Mouse (Mus musculus) T-helper 1 cell (primary cell): ENCODE measurements at regions not wholly inside any gene's neighbourhood (a gene's known extent, or its start where the extent isn't known, plus 50 kb on each side); places are given as distances from the start of the nearest gene placed in this dataset.

ENCODE experiments used
- in situ Hi-C: fragments of 300-600 bp; cut with MboI, MseI; formaldehyde crosslinking; loops from one replicate; pipeline ENCODE4 v1.15.1; 2025; ENCODE audit warnings: high pct_unique_total_duplicates

GRCm38 (mm10) chr9:13905086-13905669 is 77.7 kb downstream of the Fam76b start:
- in situ Hi-C loops = no loop called here

- in situ Hi-C loops = no loop called here
These were observed 79.2 kb downstream of the Fam76b start for GRCm38 (mm10) chr9:13906736-13907135.

DNA sequence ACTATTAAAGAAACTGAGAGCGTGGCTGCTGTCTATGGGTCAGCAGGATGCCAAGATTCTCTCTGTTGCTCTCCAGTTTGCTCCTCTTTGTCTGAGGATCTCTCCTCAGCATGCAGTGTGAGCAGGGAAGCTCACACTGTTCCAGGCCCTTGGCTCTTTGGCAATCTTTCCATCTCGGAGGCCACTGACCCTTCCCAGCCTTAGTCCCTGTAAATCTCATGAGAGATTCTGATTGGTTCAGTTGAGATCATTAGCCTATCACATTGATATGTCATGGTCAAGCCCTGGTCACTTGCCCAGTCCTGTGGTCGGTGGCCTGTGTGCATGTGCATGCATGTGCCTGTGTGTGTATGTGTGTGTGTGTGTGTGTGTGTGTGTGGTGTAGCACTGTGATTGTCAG is 82.1 kb downstream of the Fam76b start:
- in situ Hi-C loops = no loop called here

DNA sequence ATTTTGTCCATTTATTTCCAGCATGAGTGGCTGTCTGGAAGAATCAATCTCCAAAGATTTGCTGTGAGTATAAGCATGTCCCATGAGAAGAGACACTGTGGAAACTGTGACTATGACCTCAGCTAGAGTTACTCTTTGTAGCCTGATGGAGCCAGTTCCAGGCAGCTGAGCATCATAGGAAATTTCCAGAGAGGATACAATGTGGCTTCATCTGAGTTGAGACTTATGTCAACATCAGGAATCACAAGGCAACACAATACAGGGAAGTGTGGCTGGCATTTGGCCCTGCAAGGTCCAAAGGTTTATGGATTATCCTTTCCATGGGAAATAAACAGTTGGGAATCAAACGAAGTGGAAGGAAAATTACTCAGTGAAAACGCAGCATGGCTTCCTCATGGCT is 82.6 kb downstream of the Fam76b start:
- in situ Hi-C loops = no loop called here

- in situ Hi-C loops = no loop called here
These were observed 85.9 kb downstream of the Fam76b start for GRCm38 (mm10) chr9:13913459-13913858.

DNA sequence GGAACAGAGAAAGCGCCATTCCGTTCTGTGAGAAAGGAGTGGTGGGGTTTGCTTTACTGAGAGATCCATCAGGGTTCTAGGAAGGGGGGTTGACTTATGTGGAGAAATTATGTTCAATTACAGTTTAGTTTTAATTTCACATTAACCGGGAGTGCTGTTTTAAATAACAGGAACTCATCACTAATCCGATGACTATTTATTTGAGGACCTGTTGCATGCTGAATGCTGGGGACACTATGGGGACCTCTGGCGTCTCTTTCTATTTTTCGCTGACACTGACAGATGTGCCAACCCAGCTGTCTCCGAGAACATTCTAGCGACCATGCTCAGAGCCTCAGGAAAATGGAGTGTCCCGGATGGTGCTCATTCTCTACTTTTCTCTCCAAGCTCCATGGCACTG is 86.6 kb downstream of the Fam76b start:
- in situ Hi-C loops = no loop called here

GRCm38 (mm10) chr9:13914847-13915246 is 87.3 kb downstream of the Fam76b start:
- in situ Hi-C loops = no loop called here

GRCm38 (mm10) chr9:13916837-13917236 is 89.3 kb downstream of the Fam76b start:
- in situ Hi-C loops = no loop called here

DNA sequence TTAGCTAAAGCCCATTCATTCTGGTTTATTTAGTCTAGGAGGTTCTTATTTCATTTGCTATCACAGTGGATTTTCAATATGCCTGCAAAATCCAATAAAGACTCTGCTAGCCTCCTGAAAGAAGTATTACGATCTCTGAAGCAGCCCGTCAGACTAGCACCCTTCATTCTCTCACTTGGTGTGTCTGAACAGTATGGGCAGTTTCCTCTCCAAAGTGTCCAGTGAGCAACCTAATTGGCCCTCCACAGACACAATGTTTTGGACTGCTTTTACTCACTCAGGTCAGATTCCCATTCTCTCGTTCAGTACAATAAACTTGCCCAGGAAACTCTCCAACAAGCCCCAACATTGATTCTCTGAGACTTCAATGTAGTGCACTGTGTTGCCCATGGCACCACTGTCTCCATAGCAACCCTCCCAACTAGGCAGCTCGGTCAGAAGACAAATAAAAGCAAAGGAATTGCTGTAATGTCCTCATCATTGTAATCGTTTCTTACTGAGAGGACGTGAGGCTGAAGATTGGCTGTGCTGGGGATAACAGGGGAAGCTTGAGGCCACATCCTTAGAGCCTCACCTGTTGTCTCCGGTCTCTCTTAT is 91.2 kb downstream of the Fam76b start:
- in situ Hi-C loops = no loop called here

- in situ Hi-C loops = loop anchor here (10.0 kb wide), 1 partner anchor 1485 kb away; no protein-coding TSS in a partner anchor
These were observed 92.4 kb downstream of the Fam76b start for GRCm38 (mm10) chr9:13919739-13920410.

DNA sequence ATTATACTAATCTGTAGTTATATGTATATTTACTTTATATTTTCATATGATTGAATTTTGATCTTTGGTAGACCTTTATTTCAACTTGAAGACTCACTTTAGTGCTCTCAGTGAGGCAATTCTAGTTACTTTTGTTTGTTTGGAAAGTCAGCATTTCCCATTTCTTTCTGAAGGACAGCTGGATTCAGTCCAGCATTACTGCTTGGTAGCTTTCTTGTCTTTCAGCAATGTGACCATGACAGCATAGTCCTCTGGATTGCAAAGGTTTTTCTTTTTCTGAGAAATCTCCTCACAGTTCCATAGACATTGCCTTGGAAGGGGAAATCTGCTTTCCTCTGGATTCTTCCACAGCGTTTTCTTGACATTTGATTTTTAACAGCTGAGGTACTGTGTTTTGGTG is 93.1 kb downstream of the Fam76b start:
- in situ Hi-C loops = loop anchor here (10.0 kb wide), 1 partner anchor 1484 kb away; no protein-coding TSS in a partner anchor

GRCm38 (mm10) chr9:13932001-13932508 is 104.5 kb downstream of the Fam76b start:
- in situ Hi-C loops = no loop called here

GRCm38 (mm10) chr9:13933404-13933803 is 105.9 kb downstream of the Fam76b start:
- in situ Hi-C loops = no loop called here

DNA sequence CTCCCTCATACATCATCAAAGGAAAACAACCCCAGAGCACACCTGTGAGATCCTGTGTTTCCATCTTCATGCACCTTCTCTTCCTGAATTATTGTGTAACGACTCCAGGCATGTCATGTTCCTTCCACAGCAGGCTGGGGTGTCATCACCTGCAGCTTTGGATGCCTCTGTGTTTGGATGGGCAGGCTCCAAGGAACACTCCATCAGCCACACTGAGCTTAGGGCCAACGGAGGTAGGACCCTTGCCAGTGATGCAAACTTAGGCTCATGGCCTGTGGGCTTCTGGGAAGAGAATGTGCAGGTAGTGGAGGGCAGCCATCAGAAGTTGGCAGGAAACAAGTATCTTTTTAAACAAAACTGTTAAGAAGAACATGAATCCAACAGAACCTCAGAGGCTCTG is 109.8 kb downstream of the Fam76b start:
- in situ Hi-C loops = no loop called here

GRCm38 (mm10) chr9:13946519-13946918 is 119.0 kb downstream of the Fam76b start:
- in situ Hi-C loops = loop anchor here (5.0 kb wide), 1 partner anchor 41 kb away; no protein-coding TSS in a partner anchor

- in situ Hi-C loops = no loop called here
These were observed 124.6 kb downstream of the Fam76b start for GRCm38 (mm10) chr9:13952157-13952556.

DNA sequence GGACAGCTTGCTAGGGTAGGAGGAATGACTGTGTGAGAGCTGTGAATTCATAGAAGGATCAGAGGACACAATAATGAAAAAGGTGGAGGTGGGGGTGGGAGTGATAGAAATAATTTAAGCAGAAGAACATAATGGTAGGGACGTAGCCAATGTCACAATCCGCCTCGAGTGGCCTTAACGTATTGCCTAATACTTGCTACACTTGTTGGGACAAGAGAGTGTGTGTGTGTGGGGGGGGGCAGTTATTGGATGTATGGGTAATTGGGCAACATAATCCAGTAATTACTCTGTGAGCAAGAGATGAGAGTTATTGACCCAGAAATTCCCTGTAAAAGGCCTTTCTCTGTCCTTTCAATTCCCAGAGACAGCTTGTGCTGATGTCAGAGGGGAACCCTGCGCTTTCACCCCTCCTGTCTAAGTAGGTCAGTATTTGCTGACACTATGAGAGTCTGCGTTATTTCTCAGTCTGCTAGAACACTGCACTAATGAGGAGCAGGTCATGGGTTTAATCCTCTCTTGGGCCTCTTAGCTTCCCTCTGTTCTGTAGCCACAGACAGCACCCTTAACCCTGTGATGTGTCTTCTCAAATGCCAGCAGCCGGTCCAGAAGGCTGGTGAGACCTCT is 135.7 kb downstream of the Fam76b start:
- in situ Hi-C loops = no loop called here

DNA sequence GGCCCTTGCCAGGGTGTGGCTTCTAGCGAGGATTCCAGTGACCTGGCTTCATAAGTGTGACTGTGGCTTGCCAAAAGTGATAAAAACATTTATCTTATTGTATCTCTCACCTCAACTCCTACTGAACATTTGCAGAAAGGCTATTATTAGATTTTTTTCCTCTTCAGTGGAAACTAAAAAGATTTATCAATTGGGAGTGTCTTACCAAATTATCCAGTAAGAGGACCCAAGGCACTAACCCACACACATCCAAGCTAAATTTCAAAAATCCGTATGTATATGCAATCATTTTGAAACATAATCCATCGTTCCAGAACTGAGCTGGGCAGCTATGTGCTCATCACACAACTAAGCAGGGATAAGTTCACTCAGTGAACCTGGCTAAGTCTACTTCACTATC is 136.3 kb downstream of the Fam76b start:
- in situ Hi-C loops = no loop called here

DNA sequence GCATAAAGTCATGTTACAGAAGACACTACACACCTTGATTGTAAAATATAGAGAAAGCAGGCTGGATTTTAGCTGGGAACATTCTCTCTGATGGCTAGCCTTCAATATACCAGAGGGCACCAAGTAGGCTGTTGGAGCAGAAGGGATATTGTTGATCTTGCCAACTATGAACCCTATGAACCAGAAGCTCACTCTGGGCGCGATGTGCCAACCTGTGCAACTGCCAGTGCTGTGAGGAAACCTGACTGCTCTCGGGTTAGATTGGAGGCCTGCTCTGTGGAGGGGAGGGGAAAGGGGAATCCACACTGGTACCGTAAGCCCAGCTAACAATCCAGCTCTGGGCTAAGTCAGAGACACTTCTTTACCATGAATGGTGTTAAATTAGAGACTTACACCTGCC is 136.7 kb downstream of the Fam76b start:
- in situ Hi-C loops = no loop called here

GRCm38 (mm10) chr9:13966212-13966611 is 138.7 kb downstream of the Fam76b start:
- in situ Hi-C loops = no loop called here

DNA sequence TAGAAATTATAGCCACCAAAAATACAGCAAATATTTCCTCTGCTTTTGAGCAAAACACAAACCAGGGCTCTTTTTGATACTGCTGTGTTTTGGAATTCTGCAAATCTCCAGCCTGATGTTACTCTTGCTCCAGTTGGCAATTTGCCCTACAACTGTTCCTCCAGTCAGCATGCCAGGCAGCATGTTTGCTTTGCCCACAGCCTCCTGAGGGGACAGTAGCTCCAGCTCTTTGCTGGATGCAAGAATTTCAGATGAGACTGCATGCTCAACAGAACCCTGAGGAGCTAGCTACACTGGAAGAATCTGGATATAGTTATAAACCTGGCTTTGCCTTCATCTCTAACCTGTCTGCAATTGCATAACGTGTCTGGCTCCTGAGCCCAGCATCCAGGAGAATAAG is 141.7 kb downstream of the Fam76b start:
- in situ Hi-C loops = no loop called here

- in situ Hi-C loops = no loop called here
These were observed 146.1 kb downstream of the Fam76b start for GRCm38 (mm10) chr9:13973600-13973999.
